Mouse (Mus musculus) neural tube, embryonic 13.5 days (tissue): ENCODE data around the gene Lamp1. TPM values are rescaled to one million over a fixed set of nuclear protein-coding genes. Genes with fewer than 3 reads are reported as not detected.

Experiments
- microRNA counts: library from miRNA; unstranded; fragments of <30 nt; microRNA quantifications from one replicate; lab custom pipeline; 2016
- microRNA-seq: library from miRNA; unstranded; fragments of <30 nt; microRNA quantifications from one replicate; pipeline ENCODE4, GENCODE M21; 2016
- polyA plus RNA-seq: library from polyadenylated mRNA; unstranded; fragments of >200 nt; fragmentation: Nextera tagmentation; extraction: Ambion mirVana; gene quantifications from 2 replicates; pipeline ENCODE4 v1.2.1, GENCODE M21; 2015

The Lamp1 gene
- polyA plus RNA-seq, 1 experiment from 2014 or later: 281 TPM

MicroRNAs encoded within 50 kb of the gene (microRNA counts, 519-probe panel; counts per million panel counts)
- microRNA mmu-miR-1968 (lab: Ali Mortazavi, UCI): 2,142 counts per million, percentile 16 among the panel's probes with 10 or more counts

Small RNAs within 50 kb of the gene (microRNA-seq; reads per million reads assigned to microRNA genes)
- gene Mir1968 (7.6 reads per million, percentile 24 among the genes with 10 or more reads in this experiment), gene Mir7065 (not detected)

Other genes starting within 250 kb of the Lamp1 start
- 0.10 TPM in 1 of 2 replicates, not detected in the other for gene F7, start 133.1 kb upstream of the Lamp1 start, polyA plus RNA-seq
- gene F10, start 121.9 kb upstream of the Lamp1 start, polyA plus RNA-seq: 0.23 and 0.59 TPM in 2 replicates
- gene Proz, start 98.2 kb upstream of the Lamp1 start, polyA plus RNA-seq: 0.56 and 0.95 TPM in 2 replicates
- gene Pcid2, start 53.7 kb upstream of the Lamp1 start, polyA plus RNA-seq: 45.7 and 46.0 TPM in 2 replicates
- 72.1 and 82.7 TPM in 2 replicates for gene Cul4a, start 53.5 kb upstream of the Lamp1 start, polyA plus RNA-seq
- gene Grtp1, start 41.5 kb downstream of the Lamp1 start, polyA plus RNA-seq: 9.7 and 11.2 TPM in 2 replicates
- 0.65 and 2.4 TPM in 2 replicates for gene Adprhl1, start 95.0 kb downstream of the Lamp1 start, polyA plus RNA-seq
- 33.5 and 34.3 TPM in 2 replicates for gene Dcun1d2, start 129.0 kb downstream of the Lamp1 start, polyA plus RNA-seq
- 45.9 and 49.2 TPM in 2 replicates for gene Tmco3, start 129.0 kb downstream of the Lamp1 start, polyA plus RNA-seq
- 104 and 111 TPM in 2 replicates for gene Tfdp1, start 179.6 kb downstream of the Lamp1 start, polyA plus RNA-seq
- gene Atp4b, start 237.7 kb downstream of the Lamp1 start, polyA plus RNA-seq: not detected in 2 replicates
- gene Grk1, start 245.9 kb downstream of the Lamp1 start, polyA plus RNA-seq: not detected in 2 replicates